Mouse (Mus musculus) layer of hippocampus, adult 9-11 months (tissue): ENCODE measurements at regions not wholly inside any gene's neighbourhood (a gene's known extent, or its start where the extent isn't known, plus 50 kb on each side); places are given as distances from the start of the nearest gene placed in this dataset.

Experiments used
- DNase-seq: peaks from one replicate; pipeline ENCODE4 v3.0.0; 2022

DNA sequence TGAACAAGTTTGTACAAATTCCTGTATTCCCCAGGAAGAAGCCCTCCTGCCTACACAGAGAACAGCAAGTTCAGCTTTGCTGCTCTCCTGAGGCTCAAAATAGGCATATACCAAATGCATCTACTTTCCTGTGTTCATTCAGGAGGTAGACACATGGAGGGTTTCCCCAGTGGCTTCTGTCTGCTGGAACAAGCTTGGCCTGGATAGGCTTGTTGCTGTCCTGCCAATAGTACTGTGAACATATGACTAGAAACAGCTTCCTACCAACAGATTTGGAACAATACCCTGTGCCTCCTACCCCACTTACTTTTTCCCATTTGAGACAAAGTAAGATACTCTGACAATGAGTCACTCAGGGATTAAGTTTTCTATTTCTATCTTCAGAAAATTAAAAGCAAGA is 93.8 kb upstream of the Wdpcp start:
- DNase-seq: peak; percentile 53

- DNase-seq: no peak
These were observed 99.7 kb upstream of the Ugp2 start for GRCm38 (mm10) chr11:21470711-21471110.

DNA sequence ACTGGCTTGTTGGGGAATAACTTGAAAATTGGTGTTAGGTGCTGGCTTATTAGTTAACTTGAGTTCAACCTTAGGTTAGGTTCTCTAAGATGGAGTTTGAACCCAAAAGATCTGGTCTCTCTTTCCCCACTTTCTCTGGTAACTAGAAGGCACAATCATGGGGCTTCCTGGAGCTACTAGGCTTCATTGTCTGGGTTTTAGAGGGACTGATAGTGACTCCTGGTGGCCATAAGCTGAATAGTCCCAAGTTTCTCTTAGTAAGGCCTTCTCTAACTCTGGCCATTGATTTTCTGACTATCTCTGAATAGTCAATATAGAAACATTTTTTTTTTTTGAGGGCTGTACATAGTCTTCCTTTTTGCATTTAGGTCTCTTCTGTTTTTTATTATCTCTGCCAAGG is 97.5 kb upstream of the Ugp2 start:
- no peak for DNase-seq

- no peak for DNase-seq
These were observed 89.0 kb upstream of the Ugp2 start for GRCm38 (mm10) chr11:21460011-21460410.

- DNase-seq: peak; percentile 8
These were observed 82.5 kb upstream of the Ugp2 start for GRCm38 (mm10) chr11:21453308-21454106.

DNA sequence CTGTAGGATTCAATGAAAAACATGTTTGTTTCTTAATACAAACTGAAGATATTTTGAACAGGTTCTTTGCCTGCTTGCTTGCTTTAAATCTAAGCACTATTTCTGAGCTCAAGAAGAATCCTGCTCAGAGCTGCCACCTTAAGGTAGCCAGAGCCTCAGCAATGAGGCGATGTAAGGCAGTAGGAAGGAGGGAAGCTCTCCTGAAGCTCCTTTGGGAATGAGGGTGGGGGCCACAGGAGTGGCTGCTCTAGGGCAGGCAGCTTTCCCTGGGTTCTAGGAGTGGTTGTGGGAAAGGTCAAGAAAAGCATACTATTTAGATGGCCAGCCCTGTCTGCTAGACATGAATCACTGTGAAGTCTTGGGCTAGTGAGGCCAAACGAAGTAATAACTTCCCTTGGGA is 62.7 kb upstream of the Ugp2 start:
- no peak for DNase-seq

DNA sequence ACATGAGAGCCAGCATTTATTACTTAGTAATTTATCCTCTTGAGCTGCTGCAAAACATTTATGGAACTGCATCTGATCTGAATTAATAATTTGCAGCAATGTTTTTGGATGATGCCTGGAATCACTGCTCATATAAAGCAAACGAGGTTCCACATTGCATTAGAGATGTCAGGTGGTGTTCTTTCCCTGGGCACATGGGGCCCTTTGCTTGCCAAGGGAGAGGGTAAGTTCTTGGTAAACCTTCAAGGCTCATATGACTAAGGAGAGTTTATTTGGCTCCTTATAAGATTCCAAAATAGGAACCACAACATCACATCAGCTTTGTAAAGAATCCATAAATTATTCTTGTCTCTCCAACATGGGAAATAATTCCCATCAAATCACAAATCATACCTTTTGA is 59.0 kb upstream of the Ugp2 start:
- no peak for DNase-seq

DNA sequence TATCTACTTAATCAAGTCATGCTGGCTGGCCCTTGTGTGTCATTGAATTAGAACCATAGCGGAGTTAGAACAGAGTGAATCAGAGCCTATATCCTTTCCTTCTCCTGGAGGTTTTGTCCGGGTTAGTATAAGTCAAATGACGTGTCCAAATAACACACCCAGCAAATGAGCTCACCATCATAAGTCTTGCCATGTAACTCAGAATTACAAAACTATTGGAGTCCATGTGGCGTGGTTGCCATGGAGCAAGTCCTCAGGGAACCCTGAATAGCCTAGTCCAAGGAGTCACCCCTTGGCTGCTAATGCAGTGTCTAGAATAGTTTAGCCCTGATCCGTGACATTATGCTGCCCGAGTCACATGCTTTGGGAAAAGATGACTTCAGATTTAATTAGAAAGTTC is 57.7 kb upstream of the Ugp2 start:
- DNase-seq: no peak

- no peak for DNase-seq
These were observed 57.0 kb upstream of the Ugp2 start for GRCm38 (mm10) chr11:21428013-21428317.

GRCm38 (mm10) chr11:21427291-21428012 is 56.5 kb upstream of the Ugp2 start:
- no peak for DNase-seq

DNA sequence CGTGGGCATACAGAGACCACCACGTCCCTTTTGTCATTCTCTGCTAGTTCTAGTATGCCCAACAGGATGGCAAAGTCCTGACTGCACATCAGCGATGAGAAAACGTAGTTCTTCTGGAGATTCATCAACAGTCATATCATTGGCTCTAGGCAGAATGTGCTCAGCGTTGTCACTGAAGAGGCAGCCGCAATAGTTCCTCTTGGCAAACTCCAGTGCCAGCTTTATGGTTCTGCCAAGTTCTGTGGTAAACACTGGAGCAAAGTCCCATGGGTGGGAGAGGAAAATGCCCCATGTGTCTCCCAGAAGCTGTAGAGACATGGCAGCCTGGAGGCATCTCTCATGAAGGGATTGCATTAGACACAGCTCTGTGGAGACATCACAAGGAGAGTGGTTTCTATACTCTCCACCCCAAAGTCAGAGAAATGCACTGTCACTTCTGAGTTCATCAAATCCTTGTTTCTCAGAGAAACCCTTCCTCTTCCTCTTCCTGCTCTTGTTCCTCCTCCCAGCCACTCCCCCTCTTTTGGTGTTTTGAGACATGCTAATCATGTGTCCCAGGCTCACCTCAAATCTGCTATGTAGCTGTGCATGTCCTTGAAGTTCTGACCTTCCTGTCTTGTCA is 54.6 kb upstream of the Ugp2 start:
- DNase-seq: peak; percentile 18

GRCm38 (mm10) chr11:21424345-21424744 is 53.3 kb upstream of the Ugp2 start:
- no peak for DNase-seq

- DNase-seq: no peak
These were observed 51.4 kb upstream of the Ugp2 start for GRCm38 (mm10) chr11:21422281-21422878.
